Mouse (Mus musculus) spleen, postnatal 14 days (tissue): ENCODE results near the gene Zranb1.

ENCODE experiments used
- DNase-seq, 2 experiments: peaks; one replicate each; pipeline ENCODE4 v3.0.0; 2021 to 2022; ENCODE audit warnings: low spot score in 2 of 2

Gene Zranb1

DNA sequence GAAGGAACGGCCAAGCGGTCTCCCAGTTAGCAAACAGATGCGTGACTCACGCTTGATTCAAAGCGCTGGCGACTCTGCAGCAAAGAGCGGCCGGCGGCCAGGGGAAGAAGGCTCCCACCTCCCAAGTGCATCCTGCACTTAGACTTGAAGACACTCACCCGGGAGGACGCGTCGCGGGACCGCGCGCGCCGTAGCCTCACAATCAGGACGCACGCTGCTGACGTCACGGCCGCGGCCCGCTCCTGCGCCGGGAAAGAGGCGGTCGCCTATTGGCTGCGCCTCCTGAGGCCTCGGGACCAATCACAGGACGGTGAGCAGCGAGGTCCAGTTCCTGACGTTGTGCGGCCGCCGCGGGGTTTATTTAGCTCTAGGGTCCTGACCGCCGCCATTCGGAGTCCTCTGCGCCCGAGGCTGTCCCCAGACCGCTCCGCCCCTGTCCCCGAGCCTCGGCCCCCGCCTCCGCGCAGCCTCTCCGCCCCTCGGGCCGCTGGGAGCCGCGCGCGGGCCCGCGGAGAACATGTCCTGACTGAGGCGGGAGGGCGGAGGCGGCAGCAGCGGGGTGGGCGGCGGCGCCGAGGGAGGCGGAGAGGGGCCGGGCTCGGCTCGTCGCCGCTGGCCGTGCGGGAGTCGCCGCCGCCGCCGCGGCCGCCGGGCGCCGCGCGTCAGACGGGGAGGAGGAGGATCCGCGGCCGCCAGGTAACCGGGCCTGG is at the start of gene Zranb1:
Gene Zranb1 (plus strand): TSS at position 293 of the 710 bp plus-strand sequence.
- peak; percentile 96 to 98 for DNase-seq

DNA sequence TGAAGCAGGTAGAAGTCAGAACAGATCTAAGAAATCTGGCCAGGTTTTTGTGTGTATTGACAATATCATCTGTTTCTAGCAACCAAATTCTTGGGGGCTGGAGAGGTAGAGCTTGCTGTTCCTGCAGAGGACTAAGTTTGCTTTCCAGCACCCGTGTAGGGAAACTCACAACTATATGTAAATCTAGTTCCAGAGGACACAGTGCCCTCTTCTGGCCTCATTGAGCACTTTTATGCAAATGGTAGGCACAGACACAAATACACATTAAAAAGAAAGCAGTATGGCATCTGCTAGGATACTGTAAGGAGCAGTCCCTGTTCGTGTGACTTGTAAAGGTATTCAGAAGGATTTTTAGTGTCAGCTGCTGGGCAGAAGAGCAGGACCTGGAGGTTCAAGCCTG is 48.6 kb upstream of the Zranb1 start:
- no peak for DNase-seq

- DNase-seq = no peak
These were observed 46.9 kb upstream of the Zranb1 start for GRCm38 (mm10) chr7:132884031-132884430.

DNA sequence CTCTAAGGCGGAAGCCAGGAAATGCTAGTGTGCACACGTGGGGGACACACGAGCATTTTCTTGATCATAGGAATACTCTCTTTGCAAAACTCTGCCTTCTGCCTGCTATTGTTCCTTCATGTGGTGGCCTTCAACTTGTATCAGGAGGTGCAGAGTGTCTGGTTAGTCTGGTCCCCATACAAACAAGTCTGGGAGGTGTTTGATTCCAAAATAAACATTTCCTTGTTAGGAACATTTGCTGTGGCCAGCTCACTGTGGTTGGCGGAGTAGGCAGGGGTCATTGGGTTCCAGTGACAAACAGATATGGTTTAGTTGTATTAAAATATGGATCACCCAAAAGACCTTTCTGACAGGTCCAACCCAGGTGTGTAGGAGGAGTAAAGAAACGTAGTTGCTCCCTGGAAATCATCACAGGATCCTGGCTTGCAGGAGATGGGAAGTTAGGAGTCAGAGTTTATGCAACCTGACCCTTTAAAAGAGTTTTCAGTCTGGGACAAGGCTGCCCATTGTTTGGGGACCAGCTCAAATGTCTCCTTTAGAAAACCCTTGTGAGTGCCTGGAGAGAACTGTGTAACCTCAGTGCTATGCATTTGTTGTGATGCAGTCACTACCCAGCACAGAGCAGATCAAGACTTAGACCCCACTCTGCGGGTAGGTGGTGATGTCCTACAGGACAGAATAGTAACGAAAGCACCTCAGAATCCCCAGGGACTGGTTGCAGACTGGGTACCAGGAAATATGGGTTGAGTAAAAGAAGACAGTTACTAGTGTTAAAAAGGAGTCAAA is 43.7 kb upstream of the Zranb1 start:
- DNase-seq = no peak

DNA sequence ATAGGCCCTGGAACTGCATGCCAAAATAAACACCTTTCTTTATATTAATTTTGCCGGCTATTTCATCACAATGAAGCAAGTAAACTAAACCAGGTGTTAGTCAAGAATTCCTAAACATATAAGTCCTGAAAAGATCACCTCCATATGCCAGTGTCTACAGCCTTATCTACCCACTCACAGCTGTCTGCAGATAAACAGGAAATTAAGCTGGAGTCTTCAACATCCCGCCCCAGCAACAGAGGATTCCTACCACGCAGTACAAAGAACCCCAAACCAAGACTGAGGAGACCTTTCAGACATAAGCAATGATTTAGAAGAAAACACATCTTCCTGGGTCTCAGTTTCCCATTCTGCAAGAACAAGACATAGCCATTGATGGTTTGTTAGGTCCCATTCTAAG is 42.9 kb upstream of the Zranb1 start:
- DNase-seq = no peak

DNA sequence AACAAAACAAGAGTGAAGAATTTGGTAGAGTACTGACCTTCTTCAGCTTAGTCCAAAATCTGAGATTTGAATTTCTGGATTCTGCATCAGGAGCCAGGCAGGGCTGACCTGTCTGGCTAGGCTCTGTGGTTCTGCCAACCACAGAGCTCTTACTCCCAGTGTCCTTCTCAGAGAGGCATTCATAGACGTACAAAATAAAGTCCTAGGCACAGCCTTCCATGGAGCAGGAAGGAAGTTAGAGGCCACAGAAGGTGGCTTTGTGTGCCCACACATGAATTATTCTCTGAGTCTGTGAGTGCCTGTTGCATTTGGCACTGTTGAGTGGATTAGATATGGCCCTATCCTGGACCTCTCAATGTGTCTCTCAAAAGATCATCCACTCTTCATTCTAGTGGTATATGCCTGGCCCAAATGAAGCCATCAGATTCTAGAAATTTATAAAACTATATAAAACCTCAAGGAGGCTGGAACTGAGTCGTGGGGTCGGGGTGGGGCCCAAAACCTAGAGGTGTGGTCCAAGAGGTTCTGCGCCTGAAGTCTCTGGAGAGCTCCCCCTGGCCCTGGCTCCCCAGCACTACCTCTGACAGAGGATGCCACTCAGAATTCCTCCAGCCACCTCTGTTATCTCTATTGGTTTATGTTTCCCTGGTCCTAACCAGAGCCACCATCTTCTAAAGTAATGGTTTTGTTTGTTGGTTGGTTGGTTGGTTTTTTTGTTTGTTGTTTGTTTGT is 42.3 kb upstream of the Zranb1 start:
- no peak for DNase-seq

- DNase-seq = no peak
These were observed 41.3 kb upstream of the Zranb1 start for GRCm38 (mm10) chr7:132889691-132890090.

DNA sequence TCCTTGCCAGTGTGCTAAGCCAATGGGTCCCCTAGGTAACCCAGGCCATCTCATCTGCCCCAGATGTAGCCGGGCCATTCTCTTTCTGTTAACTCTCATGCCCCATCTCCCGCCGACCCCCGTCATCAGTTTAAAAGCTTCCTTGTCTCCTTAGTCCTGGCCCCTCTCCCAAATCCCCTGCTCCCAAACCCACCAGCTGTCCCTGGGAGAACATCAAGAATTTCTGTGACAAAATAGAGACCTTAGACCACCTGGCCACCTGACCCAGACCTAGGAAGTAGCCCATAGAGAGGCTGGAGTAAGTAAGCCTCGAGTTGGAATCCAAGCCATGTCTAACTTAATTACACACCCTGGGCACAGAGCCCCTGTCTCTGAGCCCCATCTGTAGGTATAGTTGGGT is 40.7 kb upstream of the Zranb1 start:
- no peak for DNase-seq

GRCm38 (mm10) chr7:132891561-132892310 is 39.2 kb upstream of the Zranb1 start:
- no peak for DNase-seq

- DNase-seq = no peak
These were observed 38.7 kb upstream of the Zranb1 start for GRCm38 (mm10) chr7:132892311-132892661.

DNA sequence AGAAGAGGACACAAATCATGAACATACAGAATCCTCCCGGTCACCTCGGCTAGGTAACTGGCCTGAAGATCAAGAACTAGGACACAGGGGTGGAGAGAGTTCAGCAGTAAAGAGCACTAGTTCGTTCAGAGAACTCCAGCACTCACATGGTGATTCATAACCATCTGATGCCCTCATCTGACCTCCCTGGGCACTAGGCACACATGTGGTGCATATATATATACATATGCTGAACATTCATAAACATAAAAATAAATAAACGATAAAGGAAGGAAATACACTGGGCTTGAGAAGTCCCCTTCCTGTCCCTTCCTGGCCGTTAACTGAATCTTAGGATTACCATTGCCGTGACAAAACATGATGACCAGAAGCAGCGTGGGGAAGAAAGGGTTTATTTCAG is 38.1 kb upstream of the Zranb1 start:
- no peak for DNase-seq

- DNase-seq = no peak
These were observed 37.6 kb upstream of the Zranb1 start for GRCm38 (mm10) chr7:132893336-132893735.

DNA sequence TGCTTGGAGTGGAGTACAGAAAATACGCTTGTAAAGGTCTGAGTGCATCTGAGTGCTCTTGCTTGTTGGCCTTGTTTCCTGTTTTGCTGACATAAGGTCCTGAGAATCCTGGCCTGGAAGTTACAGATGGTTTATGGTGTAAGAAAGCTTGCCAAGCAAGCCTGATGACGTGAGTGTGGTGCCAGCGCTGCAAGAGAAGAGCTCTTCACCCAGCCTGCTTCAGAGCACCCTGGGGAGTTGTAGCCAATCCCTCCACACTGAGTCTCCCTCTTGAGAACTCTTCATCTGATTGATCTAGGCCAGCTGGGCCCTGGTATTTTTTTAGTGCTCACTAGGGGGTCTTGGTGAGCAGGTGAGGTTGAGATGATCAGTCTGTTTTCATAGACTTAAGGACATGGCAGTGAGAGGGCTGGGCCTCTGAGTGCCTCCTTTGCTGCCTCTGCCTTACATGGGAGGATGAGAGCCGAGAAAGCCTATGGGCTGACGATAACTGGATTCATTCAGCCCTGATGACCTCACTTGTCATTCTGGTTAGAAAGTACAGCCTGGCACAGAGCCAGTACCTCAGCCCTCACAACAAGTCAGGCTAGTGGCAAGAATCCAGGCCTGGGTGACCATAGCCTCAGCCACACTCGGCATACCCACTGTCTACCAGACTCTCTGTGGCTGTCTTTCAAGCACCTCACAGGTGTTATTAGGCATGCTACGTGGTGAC is 35.9 kb upstream of the Zranb1 start:
- DNase-seq = no peak

- DNase-seq = no peak
These were observed 34.6 kb upstream of the Zranb1 start for GRCm38 (mm10) chr7:132896206-132896815.

DNA sequence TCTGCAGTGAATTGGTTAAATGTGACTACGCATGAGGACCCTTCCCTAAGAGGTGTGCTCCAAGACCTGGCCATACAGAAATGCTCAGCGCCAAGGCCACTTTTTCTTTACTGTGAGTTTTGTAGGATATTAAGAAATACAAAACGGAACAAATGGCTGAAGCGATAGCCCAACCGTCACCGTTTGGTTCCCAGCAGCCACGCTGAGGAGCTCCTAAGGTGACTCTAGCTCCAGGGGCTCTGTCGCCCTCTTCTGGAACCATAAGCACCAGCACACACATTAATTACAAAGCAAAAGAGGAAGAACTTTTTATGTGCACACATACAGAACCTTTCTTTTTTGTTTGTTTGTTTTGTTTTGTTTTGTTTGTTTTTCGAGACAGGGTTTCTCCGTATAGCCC is 33.7 kb upstream of the Zranb1 start:
- DNase-seq = no peak

GRCm38 (mm10) chr7:132898234-132898633 is 32.7 kb upstream of the Zranb1 start:
- DNase-seq = peak in 1 of 2 experiments; percentile 37

DNA sequence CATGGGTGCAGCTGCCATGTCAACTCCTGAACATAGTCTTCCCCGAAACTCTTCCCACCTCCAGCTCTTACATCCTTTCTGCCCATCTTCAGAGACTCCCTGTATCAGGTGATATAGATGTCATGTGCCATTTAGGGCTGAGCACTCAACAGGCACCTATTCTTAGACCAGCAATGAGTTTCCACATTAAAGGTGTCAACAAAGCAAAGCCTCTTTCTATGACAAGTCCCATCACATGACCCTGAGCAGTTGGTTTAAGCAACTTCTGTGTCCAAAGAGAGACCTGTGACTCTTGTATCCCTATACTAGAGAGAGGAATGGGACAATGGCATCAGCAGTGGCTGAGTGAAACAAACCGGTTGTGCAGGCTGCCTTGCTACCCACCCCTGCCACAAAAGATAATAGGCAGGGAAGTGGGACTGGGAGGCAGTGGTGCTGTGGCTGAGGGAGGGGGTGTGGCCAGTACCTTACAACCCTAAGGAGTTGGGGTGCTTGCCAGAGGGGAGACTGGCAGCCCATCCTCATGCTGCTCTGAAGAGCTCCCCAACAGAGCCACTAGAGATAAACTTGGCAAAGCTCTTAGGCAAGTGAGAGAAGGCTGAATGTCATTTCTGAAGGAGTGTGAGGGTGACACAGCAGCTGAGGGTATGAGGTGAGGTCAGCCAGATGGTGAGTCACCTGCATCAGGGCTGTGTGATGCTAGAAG is 30.0 kb upstream of the Zranb1 start:
- no peak for DNase-seq

- no peak for DNase-seq
These were observed 27.1 kb upstream of the Zranb1 start for GRCm38 (mm10) chr7:132903796-132904195.

- no peak for DNase-seq
These were observed 9.0 kb upstream of the Zranb1 start for GRCm38 (mm10) chr7:132921971-132922370.

DNA sequence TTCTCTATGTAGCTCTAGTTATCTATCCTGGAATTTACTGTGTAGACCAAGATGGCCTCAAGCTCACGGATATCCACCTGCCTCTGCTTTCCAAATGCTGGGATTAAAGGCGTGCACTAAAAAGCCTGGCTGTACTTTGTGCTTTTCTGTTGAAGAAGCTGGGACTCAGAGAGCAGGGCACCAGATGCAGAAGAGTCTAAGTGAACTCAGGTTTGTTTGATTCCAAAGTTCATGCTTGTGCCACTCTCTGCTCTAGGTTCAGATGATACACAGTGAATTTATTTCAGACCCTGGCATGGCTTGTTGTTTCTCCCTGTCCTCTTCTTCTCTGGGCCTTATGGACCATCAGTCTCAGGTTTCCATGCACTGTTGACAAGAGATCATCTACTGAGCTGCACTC is 5.7 kb upstream of the Zranb1 start:
- no peak for DNase-seq
